Mouse (Mus musculus): ENCODE data around the gene Tfam. TPM values are rescaled to one million over a fixed set of nuclear protein-coding genes. Genes with fewer than 3 reads are reported as not detected.
A peak's percentile ranks its signal among the peaks of the same experiment; 100 is the strongest.

The Tfam gene
- polyA plus RNA-seq, 1 experiment = 12.6 TPM

DNA sequence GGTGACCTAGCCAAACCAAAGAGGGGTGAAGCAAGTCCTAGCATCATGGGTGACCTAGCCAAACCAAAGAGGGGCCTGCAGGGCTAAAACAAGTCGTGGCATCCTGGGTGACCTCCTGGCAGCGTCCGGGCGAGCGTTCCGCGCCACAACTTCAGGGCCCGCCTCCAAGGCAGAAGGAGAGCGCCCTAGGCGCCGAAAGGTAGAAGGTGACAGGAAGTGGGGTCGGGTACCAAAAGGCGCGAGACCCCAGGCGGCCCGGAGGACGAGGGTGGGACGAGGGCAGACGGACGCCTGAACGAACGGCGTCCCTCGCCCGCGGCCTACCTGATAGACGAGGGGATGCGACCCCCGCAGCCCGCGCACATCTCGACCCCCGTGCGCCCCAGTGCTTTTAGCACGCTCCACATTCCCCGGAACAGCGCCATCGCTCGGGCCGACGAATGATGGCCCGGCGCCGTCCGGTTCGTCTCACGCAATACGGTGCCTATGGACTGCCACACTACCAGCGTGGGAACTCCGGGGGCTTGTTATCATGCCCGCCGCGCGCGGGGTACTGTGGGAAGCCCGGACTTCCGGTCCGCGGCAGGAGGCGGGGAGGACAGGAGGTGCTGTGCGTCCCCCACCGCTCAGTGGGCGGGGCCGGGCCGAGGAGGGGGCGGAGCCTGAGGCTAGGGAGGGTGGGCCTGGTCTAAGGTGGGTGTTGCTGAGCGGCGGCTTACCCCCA, 402 bp downstream of the Tfam start:
- Histone ChIP-seq H3K27me3 (ENCODE audit: control insufficient read depth, insufficient read depth, low read length) (no peaks in the 10 kb centered on the region), H3K36me3 (ENCODE audit: control insufficient read depth, insufficient read depth, low read length) (peaks cover 24% of the 10 kb centered on the region), H3K27ac (ENCODE audit: control insufficient read depth, insufficient read depth, low read length) (peak overlapping the region; percentile 68), H3K4me3 (ENCODE audit: control insufficient read depth, insufficient read depth, low read length) (peak overlapping the region; percentile 94), H3K4me1 (replicated peaks; ENCODE audit: control insufficient read depth, insufficient read depth, low read length) (peaks cover 5% of the 10 kb centered on the region)
- WGBS = under 1% methylated on average over 68 of the region's 68 CpGs
- peak; percentile 99 for DNase-seq
- TF ChIP-seq POLR2A (IDR thresholded peaks at IDR 0.05; ENCODE audit: control insufficient read depth, extremely low read depth, insufficient read depth, low read length, poor library complexity) (peak; percentile 90), CTCF (IDR thresholded peaks at IDR 0.05; ENCODE audit: borderline replicate concordance, control insufficient read depth, extremely low read depth, insufficient read depth, low read length, poor library complexity) (0 out of 2 replicates have a peak, but pooled peaks have one; percentile 42)

DNA sequence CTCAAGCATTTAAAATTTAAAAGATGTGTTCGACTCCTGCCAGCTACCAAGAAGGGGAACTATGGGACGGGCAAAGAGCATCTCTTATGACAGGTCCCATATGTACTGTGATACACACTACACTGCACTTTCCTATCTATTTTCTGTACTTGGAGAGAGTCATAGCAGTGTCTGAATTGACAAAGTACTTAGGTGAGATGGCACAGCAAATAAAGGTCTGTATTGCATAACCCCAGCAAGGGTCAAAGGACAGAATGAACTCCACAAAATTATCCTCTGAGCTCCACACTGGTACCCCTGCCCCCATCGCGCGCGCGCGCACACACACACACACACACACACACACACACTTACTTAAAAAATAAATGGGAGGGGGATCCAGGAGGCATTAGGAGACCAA, 4.0 kb downstream of the Tfam start:
- DNase-seq = no peak
- no peak overlapping the region for H3K4me3 ChIP-seq (ENCODE audit: control insufficient read depth, insufficient read depth, low read length)
- WGBS = 98% methylated on average over 8 of the region's 8 CpGs
- no peaks in the 10 kb centered on the region for H3K27me3 ChIP-seq (ENCODE audit: control insufficient read depth, insufficient read depth, low read length)
- TF ChIP-seq CTCF (IDR thresholded peaks at IDR 0.05; ENCODE audit: borderline replicate concordance, control insufficient read depth, extremely low read depth, insufficient read depth, low read length, poor library complexity) (no peak), POLR2A (IDR thresholded peaks at IDR 0.05; ENCODE audit: control insufficient read depth, extremely low read depth, insufficient read depth, low read length, poor library complexity) (no peak)
- peaks cover 50% of the 10 kb centered on the region for H3K36me3 ChIP-seq (ENCODE audit: control insufficient read depth, insufficient read depth, low read length)
- H3K4me1 ChIP-seq (replicated peaks; ENCODE audit: control insufficient read depth, insufficient read depth, low read length) = peaks cover 4% of the 10 kb centered on the region
- no peak overlapping the region for H3K27ac ChIP-seq (ENCODE audit: control insufficient read depth, insufficient read depth, low read length)

DNA sequence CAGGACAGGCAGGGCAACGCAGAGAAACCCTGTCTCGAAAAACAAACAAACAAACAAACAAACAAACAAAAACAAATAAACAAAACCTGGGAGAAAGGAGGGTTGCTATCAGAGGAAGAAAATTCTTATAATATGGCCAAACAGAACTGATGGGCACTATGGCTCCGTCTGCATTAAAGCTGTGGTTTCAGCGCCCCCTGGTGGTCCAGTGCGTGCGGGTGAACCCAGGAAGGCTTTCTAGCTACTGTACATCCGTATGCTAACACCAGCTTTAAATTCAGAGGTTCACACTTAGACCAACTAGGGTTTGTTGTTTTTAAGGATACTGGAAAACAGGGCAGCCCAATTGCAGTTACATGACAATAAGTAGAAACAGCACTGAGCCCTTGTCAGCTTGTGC, 12.2 kb downstream of the Tfam start:
- peak; percentile 77; the same call in 1 of the 2 replicates for TF ChIP-seq CTCF (IDR thresholded peaks at IDR 0.05; ENCODE audit: borderline replicate concordance, control insufficient read depth, extremely low read depth, insufficient read depth, low read length, poor library complexity)
- TF ChIP-seq POLR2A (IDR thresholded peaks at IDR 0.05; ENCODE audit: control insufficient read depth, extremely low read depth, insufficient read depth, low read length, poor library complexity) = no peak
- H3K4me1 ChIP-seq (replicated peaks; ENCODE audit: control insufficient read depth, insufficient read depth, low read length) = no peaks in the 10 kb centered on the region
- peaks cover 37% of the 10 kb centered on the region for H3K36me3 ChIP-seq (ENCODE audit: control insufficient read depth, insufficient read depth, low read length)
- no peak overlapping the region for H3K4me3 ChIP-seq (ENCODE audit: control insufficient read depth, insufficient read depth, low read length)
- no peaks in the 10 kb centered on the region for H3K27me3 ChIP-seq (ENCODE audit: control insufficient read depth, insufficient read depth, low read length)
- WGBS = 57% methylated on average over 7 of the region's 7 CpGs
- H3K27ac ChIP-seq (ENCODE audit: control insufficient read depth, insufficient read depth, low read length) = no peak overlapping the region
- peak; percentile 82 for DNase-seq

DNA sequence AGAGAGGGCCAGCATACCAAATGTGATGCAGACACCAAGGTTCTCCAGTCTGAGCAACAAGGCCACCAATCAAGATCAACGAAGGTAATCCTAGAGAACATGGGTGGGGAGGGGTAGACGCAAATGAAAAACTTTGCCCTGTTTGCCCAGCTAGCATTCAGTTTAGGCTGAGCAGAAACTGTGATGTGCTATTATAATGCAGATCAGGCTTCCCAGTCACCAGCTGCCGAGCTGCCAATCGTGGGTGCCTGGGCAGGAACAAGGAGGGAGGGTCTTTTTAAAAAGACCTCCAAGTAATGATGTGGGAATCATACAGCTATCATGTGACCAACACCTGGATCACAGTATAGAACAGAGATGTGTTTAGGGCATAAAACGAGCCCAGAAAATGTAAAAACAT, 15.0 kb downstream of the Tfam start:
- peaks cover 13% of the 10 kb centered on the region for H3K36me3 ChIP-seq (ENCODE audit: control insufficient read depth, insufficient read depth, low read length)
- no peaks in the 10 kb centered on the region for H3K27me3 ChIP-seq (ENCODE audit: control insufficient read depth, insufficient read depth, low read length)
- H3K4me3 ChIP-seq (ENCODE audit: control insufficient read depth, insufficient read depth, low read length) = no peak overlapping the region
- H3K27ac ChIP-seq (ENCODE audit: control insufficient read depth, insufficient read depth, low read length) = no peak overlapping the region
- DNase-seq = no peak
- no peak for TF ChIP-seq CTCF (IDR thresholded peaks at IDR 0.05; ENCODE audit: borderline replicate concordance, control insufficient read depth, extremely low read depth, insufficient read depth, low read length, poor library complexity)
- TF ChIP-seq POLR2A (IDR thresholded peaks at IDR 0.05; ENCODE audit: control insufficient read depth, extremely low read depth, insufficient read depth, low read length, poor library complexity) = no peak
- 96% methylated on average over 5 of the region's 5 CpGs for WGBS
- peaks cover 8% of the 10 kb centered on the region for H3K4me1 ChIP-seq (replicated peaks; ENCODE audit: control insufficient read depth, insufficient read depth, low read length)

DNA sequence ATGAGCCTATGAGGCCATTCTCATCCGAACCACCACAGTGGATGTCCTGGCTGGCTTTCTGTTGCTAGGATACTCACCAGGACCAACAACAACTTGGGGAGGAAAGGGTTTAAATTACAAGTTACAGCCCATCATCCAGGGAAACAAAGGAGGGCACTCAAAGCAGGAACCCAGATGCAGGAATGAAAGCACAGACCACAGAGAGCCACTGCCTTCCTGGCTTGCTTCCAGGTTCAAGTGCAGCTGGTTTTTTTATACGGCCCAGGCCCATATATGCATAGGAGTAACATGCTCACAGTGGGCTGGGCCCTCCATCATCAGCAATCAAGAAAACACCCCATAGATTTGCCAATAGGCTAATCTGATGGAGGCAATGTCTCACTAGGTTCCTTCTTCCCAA, 15.4 kb downstream of the Tfam start:
- no peak overlapping the region for H3K27ac ChIP-seq (ENCODE audit: control insufficient read depth, insufficient read depth, low read length)
- peaks cover 8% of the 10 kb centered on the region for H3K36me3 ChIP-seq (ENCODE audit: control insufficient read depth, insufficient read depth, low read length)
- peaks cover 8% of the 10 kb centered on the region for H3K4me1 ChIP-seq (replicated peaks; ENCODE audit: control insufficient read depth, insufficient read depth, low read length)
- TF ChIP-seq POLR2A (IDR thresholded peaks at IDR 0.05; ENCODE audit: control insufficient read depth, extremely low read depth, insufficient read depth, low read length, poor library complexity) = no peak
- 97% methylated on average over 2 of the region's 2 CpGs for WGBS
- no peak overlapping the region for H3K4me3 ChIP-seq (ENCODE audit: control insufficient read depth, insufficient read depth, low read length)
- no peaks in the 10 kb centered on the region for H3K27me3 ChIP-seq (ENCODE audit: control insufficient read depth, insufficient read depth, low read length)
- DNase-seq = no peak

DNA sequence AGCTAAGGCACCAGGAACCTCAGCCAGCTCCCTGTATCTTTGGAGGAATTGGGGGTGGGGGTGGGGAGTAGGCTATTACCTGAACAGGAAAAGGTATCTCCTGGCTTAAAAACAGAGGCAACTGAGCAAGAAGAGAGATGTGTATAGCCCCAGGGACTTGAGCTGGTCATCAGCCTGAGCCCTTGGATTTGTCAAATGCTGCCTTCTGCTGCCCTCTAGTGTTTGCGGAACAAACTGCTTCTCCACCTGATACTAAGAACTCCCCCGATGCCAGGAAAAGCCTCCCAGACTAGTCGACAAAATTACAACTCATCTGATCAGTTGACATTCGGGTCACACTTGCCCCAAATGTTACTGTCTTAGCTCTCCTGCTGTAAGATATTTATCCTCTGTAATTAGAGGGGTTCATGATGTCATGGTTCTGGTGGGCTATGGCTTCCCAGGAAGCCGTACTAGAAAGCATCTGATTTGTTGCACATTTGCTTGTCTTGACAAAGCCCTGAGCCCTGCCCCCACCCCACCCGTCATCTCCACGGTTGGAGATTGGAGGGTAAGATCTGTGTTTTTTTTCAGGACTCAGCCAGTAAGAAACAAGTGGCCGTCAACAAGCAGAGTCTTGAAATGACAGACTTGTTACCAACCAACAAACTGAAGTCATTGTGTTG, 19.7 kb downstream of the Tfam start:
- Histone ChIP-seq H3K36me3 (ENCODE audit: control insufficient read depth, insufficient read depth, low read length) (no peaks in the 10 kb centered on the region), H3K27me3 (ENCODE audit: control insufficient read depth, insufficient read depth, low read length) (no peaks in the 10 kb centered on the region), H3K4me1 (replicated peaks; ENCODE audit: control insufficient read depth, insufficient read depth, low read length) (peaks cover 8% of the 10 kb centered on the region), H3K4me3 (ENCODE audit: control insufficient read depth, insufficient read depth, low read length) (no peak overlapping the region), H3K27ac (ENCODE audit: control insufficient read depth, insufficient read depth, low read length) (no peak overlapping the region)
- peak; percentile 66 for DNase-seq
- WGBS = 27% methylated on average over 8 of the region's 8 CpGs
- TF ChIP-seq CTCF (IDR thresholded peaks at IDR 0.05; ENCODE audit: borderline replicate concordance, control insufficient read depth, extremely low read depth, insufficient read depth, low read length, poor library complexity) = no peak
- no peak for TF ChIP-seq POLR2A (IDR thresholded peaks at IDR 0.05; ENCODE audit: control insufficient read depth, extremely low read depth, insufficient read depth, low read length, poor library complexity)

Measured in thymus, adult 2 months (tissue).